Mouse (Mus musculus) E14TG2a.4 (cell line): ENCODE measurements at regions not wholly inside any gene's neighbourhood (a gene's known extent, or its start where the extent isn't known, plus 50 kb on each side); places are given as distances from the start of the nearest gene placed in this dataset.

Experiments used
- CTCF ChIP-seq: conservative IDR thresholded peaks from 2 replicates; pipeline ENCODE4 v1.5.1; 2014; ENCODE audit warnings: low read length
- NANOG ChIP-seq: IDR thresholded peaks from 2 replicates; pipeline ENCODE4 v1.6.1; 2014; ENCODE audit warnings: borderline replicate concordance, low read length, mixed read lengths
- POU5F1 ChIP-seq: IDR thresholded peaks from 2 replicates; pipeline ENCODE4 v1.6.1; 2014; ENCODE audit warnings: low read length, borderline replicate concordance

- TF ChIP-seq NANOG (no peak), CTCF (no peak), POU5F1 (no peak)
Measured at GRCm38 (mm10) chr12:68688262-68688661, 470.7 kb downstream of the Rps29 start.
